Mouse (Mus musculus) lung, embryonic 16.5 days (tissue): ENCODE measurements around the gene Fbxl18. TPM values are rescaled to one million over a fixed set of nuclear protein-coding genes. Genes with fewer than 3 reads are reported as not detected.

Source experiments
- ATAC-seq: fragments of 200-750 bp; cut with Nextera tagmentation; 2 replicates; pipeline ENCODE4 v1.8.0; 2017; ENCODE audit warnings: low read depth, mild to moderate bottlenecking, moderate library complexity
- H3K27ac ChIP-seq: fragments of 300-500 bp; sonication (generic); 2 replicates; pipeline ENCODE4 v1.5.1; 2014; ENCODE audit warnings: mild to moderate bottlenecking, control low read depth, low read length
- H3K27me3 ChIP-seq: fragments of 300-500 bp; sonication (generic); 2 replicates; pipeline ENCODE4 v1.6.1; 2014; ENCODE audit warnings: low read depth, low read length, mixed read lengths; ENCODE audit not compliant: control insufficient read depth, insufficient read depth
- H3K36me3 ChIP-seq: fragments of 300-500 bp; sonication (generic); 2 replicates; pipeline ENCODE4 v1.6.1; 2014; ENCODE audit warnings: low read length; ENCODE audit not compliant: control insufficient read depth, insufficient read depth
- H3K4me1 ChIP-seq: fragments of 300-500 bp; sonication (generic); replicated peaks from 2 replicates; pipeline ENCODE4 v1.6.1; 2014; ENCODE audit warnings: low read length, mixed read lengths; ENCODE audit not compliant: control insufficient read depth, insufficient read depth
- H3K4me2 ChIP-seq: fragments of 300-500 bp; sonication (generic); 2 replicates; pipeline ENCODE4 v1.6.1; 2014; ENCODE audit warnings: low read depth, low read length, control low read depth
- H3K4me3 ChIP-seq: fragments of 300-500 bp; sonication (generic); 2 replicates; pipeline ENCODE4 v1.5.1; 2014; ENCODE audit warnings: mild to moderate bottlenecking, low read length, control low read depth
- H3K9ac ChIP-seq: fragments of 300-500 bp; sonication (generic); 2 replicates; pipeline ENCODE4 v1.6.1; 2014; ENCODE audit warnings: low read length, control low read depth
- H3K9me3 ChIP-seq: fragments of 300-500 bp; sonication (generic); 2 replicates; pipeline ENCODE4 v1.6.1; 2016; ENCODE audit warnings: low read length; ENCODE audit not compliant: control insufficient read depth
- WGBS: fragments of 180-500 bp; shearing (Covaris S2); extraction: QIAGEN DNeasy Blood & Tissue Kit; methylation state at CpG from one replicate; pipeline ENCODE4 v1.1.7; 2014; 5-methylcytosine and 5-hydroxymethylcytosine counted together
- polyA plus RNA-seq: library from polyadenylated mRNA; unstranded; fragments of >200 nt; fragmentation: Nextera tagmentation; extraction: Ambion mirVana; gene quantifications from 2 replicates; pipeline ENCODE4 v1.2.1, GENCODE M21; 2015

Gene Fbxl18
- polyA plus RNA-seq, 1 experiment from 2014 or later, result 10.3 TPM

DNA sequence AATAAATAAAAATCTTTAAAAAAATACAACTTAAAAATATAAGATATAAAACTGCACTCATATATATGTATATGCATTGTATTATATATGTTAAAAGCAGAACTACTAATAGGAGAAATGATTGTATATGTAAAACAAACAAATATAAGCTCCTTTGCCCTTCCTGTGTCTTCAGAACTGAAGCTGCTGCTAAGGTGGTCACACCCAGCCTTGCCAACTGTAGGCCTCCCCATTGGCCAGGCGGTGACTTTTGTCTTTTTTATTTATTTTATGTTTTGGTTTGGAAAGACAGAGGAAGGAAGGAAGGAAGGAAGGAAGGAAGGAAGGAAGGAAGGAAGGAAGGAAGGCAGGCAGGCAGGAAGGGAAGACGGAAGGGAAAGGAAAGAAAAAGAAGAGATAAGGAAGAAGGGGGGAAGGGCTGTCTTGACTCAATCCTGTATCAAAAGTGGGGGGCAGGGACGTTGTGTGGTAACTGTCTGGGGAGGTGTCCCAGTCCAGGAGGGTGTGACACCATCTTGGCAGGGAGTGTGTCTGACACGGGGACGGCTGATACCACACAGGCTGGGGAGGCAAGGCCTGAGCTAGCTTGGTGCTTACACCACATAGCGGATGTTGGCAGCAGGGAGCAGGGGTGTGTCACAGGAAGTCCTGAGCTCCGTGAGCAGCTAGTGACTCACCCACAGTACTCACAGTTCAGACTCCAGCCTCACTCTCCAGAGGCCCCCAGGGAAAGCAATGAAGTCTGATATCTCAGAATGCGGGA, 25.3 kb upstream of the Fbxl18 start:
- ATAC-seq, result peak; percentile 95
- Histone ChIP-seq H3K4me1 (peaks cover 8% of the 10 kb centered on the region), H3K36me3 (no peaks in the 10 kb centered on the region), H3K4me3 (no peak overlapping the region), H3K4me2 (peak overlapping the region; percentile 32), H3K27me3 (no peaks in the 10 kb centered on the region), H3K27ac (peak overlapping the region; percentile 87), H3K9me3 (no peaks in the 10 kb centered on the region), H3K9ac (peak overlapping the region; percentile 41)
- WGBS, result 17% methylated on average over 8 of the region's 8 CpGs

DNA sequence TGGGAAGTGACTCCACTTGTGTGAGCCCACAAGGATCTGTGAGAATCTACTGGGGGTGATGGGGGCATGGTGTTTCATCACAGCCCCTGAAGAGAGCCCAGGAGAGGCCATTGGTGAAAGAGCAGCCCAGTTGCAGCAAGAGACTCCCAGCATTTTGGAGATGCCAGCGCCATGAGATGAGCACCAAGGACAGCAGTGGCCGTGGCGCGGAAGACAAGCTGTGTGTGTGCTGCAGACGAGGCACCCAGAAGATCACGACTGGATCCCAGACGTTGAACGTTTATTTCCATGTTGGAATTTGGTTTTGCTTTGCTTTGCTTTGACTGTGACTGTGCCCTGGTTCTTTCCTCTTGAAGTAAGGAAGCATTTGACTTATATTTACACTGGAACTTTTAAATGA, 22.2 kb upstream of the Fbxl18 start:
- Histone ChIP-seq H3K27ac (no peak overlapping the region), H3K36me3 (no peaks in the 10 kb centered on the region), H3K27me3 (no peaks in the 10 kb centered on the region), H3K9ac (no peak overlapping the region), H3K4me3 (no peak overlapping the region), H3K9me3 (no peaks in the 10 kb centered on the region), H3K4me2 (no peak overlapping the region), H3K4me1 (peaks cover 8% of the 10 kb centered on the region)
- WGBS, result 85% methylated on average over 8 of the region's 8 CpGs
- no peak for ATAC-seq

DNA sequence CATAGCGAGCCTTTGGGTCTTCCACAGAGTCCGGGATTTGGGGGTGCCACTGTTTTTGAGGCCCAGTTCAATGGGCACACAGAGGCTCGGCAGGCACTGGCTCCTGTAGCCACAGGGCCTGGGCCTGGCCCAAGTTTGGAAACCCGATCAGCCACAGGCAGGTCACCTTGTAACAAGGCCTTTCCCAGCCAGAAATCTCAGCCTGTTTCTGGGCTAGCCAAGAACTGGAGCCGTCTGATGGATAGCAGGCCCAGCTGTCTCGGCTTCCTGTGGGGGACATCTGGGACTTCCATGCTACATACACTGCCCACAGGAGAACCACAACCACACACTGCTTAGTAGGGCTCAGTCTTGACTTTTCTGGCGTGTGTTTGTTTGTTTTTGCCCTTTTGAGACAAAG, 21.4 kb upstream of the Fbxl18 start:
- Histone ChIP-seq H3K27ac (no peak overlapping the region), H3K36me3 (no peaks in the 10 kb centered on the region), H3K9ac (no peak overlapping the region), H3K27me3 (no peaks in the 10 kb centered on the region), H3K4me1 (peaks cover 8% of the 10 kb centered on the region), H3K4me3 (no peak overlapping the region), H3K9me3 (no peaks in the 10 kb centered on the region), H3K4me2 (no peak overlapping the region)
- ATAC-seq, result no peak
- 69% methylated on average over 7 of the region's 7 CpGs for WGBS

DNA sequence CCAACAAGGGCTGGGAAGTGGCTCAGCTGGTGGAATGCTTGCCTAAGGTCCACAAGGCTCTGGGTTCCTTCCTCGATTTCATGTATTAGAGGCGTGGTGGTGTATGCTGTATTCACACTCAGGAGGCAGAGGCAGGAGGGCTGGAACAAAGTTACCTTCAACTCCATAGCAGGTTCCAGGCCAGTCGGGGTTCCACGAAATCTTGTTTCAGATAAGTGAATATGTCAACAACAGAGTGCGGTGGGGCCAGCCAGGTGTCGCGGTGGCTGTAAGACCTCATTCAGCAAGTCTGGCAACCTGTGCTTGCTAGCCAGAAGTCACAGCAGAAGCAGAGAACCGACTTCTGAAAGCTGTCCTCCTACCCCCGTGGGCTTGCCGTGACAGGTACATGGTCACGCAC, 20.0 kb upstream of the Fbxl18 start:
- ATAC-seq, result no peak
- Histone ChIP-seq H3K27me3 (no peaks in the 10 kb centered on the region), H3K36me3 (no peaks in the 10 kb centered on the region), H3K4me2 (no peak overlapping the region), H3K9ac (no peak overlapping the region), H3K4me3 (no peak overlapping the region), H3K27ac (no peak overlapping the region), H3K9me3 (no peaks in the 10 kb centered on the region), H3K4me1 (peaks cover 7% of the 10 kb centered on the region)
- WGBS, result 60% methylated on average over 11 of the region's 11 CpGs

DNA sequence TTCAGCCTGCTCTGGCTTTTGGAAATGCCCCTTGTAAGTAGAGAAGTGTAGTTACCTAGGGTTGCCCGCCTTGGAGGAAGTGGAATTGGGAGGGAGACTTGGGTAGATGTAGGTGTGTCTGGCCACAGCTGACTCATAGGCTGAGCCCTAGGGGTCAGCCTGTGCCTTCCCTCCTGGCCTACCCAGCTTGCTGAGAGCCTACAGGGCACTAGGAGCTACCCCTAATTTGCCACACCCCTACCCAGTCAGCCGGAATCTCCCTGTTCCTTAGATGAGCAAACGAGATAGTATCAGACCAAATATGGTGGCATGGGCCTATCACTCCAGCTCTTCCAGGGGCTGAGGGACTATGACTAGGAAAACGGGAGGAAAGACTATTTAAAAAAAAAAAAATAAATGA, 17.5 kb upstream of the Fbxl18 start:
- 68% methylated on average over 4 of the region's 4 CpGs for WGBS
- H3K4me3 ChIP-seq, result no peak overlapping the region
- H3K4me2 ChIP-seq, result no peak overlapping the region
- H3K27ac ChIP-seq, result no peak overlapping the region
- H3K36me3 ChIP-seq, result no peaks in the 10 kb centered on the region
- no peak overlapping the region for H3K9ac ChIP-seq
- ATAC-seq, result no peak
- H3K27me3 ChIP-seq, result no peaks in the 10 kb centered on the region
- H3K4me1 ChIP-seq, result peaks cover 32% of the 10 kb centered on the region
- H3K9me3 ChIP-seq, result no peaks in the 10 kb centered on the region

DNA sequence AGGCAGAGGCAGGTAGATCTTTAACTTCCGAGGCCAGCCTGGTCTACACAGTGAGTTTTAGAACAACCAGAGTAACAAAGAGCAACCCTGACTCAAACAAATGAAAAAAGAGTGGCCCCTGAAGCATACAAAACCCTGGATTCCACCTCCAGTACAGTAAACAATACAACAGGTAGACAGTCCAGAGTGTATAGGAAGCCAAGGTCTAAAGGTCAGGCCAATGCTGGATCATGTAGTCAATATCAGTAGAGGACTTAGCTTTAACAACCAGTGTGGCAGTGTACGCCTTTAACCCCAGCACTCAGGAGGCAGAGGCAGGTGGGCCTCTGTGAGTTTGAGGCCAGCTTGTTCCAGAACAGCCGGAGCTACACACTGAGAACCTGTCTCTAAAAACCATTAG, 17.1 kb upstream of the Fbxl18 start:
- no peaks in the 10 kb centered on the region for H3K36me3 ChIP-seq
- no peak for ATAC-seq
- H3K9me3 ChIP-seq, result no peaks in the 10 kb centered on the region
- no peak overlapping the region for H3K27ac ChIP-seq
- 94% methylated on average over 3 of the region's 3 CpGs for WGBS
- H3K4me1 ChIP-seq, result peaks cover 36% of the 10 kb centered on the region
- H3K4me2 ChIP-seq, result no peak overlapping the region
- no peak overlapping the region for H3K4me3 ChIP-seq
- H3K9ac ChIP-seq, result no peak overlapping the region
- H3K27me3 ChIP-seq, result no peaks in the 10 kb centered on the region

DNA sequence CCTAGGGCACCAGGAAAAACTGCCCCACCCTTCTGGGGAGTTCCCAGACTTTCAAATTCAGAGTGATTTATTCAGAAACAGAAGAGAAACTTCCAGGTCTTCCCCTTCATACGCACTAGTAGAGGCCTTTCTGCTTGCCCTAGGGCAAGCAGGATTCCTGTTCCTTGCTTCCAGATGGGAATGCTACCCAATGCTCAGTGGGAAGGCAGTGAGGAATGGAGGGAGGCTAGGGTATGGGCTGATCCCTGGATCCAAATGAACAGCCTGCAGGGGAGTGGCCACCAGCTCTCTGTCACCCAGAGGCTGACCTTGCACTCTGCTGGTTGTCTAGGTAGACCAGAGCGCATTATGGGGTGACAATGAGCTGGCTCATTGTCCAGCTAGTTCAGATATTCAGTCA, 16.4 kb upstream of the Fbxl18 start:
- no peak for ATAC-seq
- Histone ChIP-seq H3K9ac (no peak overlapping the region), H3K27ac (no peak overlapping the region), H3K4me3 (no peak overlapping the region), H3K9me3 (no peaks in the 10 kb centered on the region), H3K27me3 (no peaks in the 10 kb centered on the region), H3K4me2 (no peak overlapping the region), H3K4me1 (peaks cover 37% of the 10 kb centered on the region), H3K36me3 (no peaks in the 10 kb centered on the region)
- 95% methylated on average over 2 of the region's 2 CpGs for WGBS

DNA sequence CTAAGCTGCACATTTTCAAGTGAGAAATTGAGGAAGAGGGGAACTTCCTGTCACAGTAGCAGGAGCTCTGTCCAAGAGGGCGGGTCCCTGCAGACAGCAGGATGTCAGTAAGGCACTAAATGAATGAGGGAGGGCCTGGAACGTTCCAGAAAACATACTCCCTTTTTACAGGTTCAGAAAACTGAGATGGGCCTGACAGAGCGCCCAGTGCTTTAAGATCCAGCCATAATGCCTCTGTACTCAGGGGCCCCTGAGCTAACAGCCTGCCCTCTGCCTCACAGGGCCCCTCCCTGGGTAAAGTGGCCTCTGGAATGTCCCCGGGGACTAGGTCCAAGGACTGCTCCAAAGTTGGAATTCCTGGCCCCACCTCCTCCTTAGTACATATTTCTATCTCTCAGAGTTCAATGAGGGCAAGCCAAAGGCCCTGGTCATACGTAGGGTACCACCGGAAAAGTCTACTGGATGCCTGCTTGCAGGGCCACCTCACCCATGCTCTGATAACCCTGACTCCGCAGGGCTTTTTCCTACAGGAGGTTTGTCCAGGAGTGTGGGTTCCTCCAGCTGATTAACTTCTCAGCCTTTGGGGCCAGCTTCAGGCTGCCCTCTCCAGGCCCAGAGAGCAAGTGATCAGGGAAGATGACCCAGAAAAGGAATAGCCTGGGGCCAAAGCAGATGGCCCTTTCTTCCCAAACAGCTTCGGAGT, 14.5 kb upstream of the Fbxl18 start:
- peak overlapping the region; percentile 8 for H3K4me3 ChIP-seq
- 23% methylated on average over 8 of the region's 8 CpGs for WGBS
- H3K27ac ChIP-seq, result peak overlapping the region; percentile 100
- no peaks in the 10 kb centered on the region for H3K27me3 ChIP-seq
- H3K4me1 ChIP-seq, result peaks cover 39% of the 10 kb centered on the region
- no peak for ATAC-seq
- H3K9me3 ChIP-seq, result no peaks in the 10 kb centered on the region
- H3K4me2 ChIP-seq, result peak overlapping the region; percentile 37
- peaks cover 8% of the 10 kb centered on the region for H3K36me3 ChIP-seq
- peak overlapping the region; percentile 82 for H3K9ac ChIP-seq

DNA sequence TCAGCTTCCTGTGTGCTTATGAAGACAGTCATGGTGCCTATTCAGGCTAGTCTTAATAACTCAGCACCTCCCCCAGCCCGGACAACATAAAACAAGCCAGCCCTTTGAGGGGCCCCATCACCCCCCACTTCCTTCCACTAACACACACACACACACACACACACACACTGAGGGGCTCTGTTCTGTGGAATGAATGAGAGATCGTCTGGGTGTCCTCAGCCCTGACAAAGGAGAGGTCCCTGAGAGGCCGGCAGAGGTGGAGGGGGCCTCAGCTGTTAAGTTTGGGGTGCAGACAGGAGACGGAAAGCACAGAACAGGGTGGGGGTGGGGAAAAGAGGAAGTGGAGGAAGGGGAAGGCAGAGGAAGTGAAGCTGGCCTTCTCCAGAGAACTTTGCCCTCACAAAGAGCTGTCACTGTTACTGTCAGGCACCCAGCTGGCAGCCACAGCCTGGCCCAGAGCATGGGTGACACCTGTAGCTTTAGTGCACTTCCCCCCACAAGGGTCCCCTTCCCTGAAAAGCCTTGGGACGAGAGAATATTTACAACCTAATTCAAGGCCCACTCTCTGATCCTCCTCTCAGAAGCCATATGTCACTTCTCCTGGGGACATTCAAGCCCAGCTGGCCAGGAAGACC, 13.8 kb upstream of the Fbxl18 start:
- peak overlapping the region; percentile 37 for H3K4me2 ChIP-seq
- H3K4me1 ChIP-seq, result peaks cover 46% of the 10 kb centered on the region
- 10% methylated on average over 5 of the region's 5 CpGs for WGBS
- no peak for ATAC-seq
- H3K9ac ChIP-seq, result peak overlapping the region; percentile 82
- peak overlapping the region; percentile 100 for H3K27ac ChIP-seq
- H3K27me3 ChIP-seq, result no peaks in the 10 kb centered on the region
- H3K36me3 ChIP-seq, result peaks cover 13% of the 10 kb centered on the region
- no peaks in the 10 kb centered on the region for H3K9me3 ChIP-seq
- H3K4me3 ChIP-seq, result no peak overlapping the region; the same call in 1 of the 2 replicates
